Mouse (Mus musculus) myocyte (in vitro differentiated cells): ENCODE data around the gene Fam219a.

ENCODE experiments used
- CEBPB ChIP-seq: IDR thresholded peaks from 2 replicates; pipeline ENCODE4 v1.6.1; 2011; ENCODE audit warnings: mild to moderate bottlenecking, moderate library complexity; ENCODE audit not compliant: poor library complexity, insufficient read depth, severe bottlenecking
- E2F4 ChIP-seq: IDR thresholded peaks from one replicate; pipeline ENCODE4 v1.6.1; 2011; ENCODE audit warnings: mild to moderate bottlenecking, control low read depth, moderate library complexity; ENCODE audit not compliant: insufficient read depth
- MAX ChIP-seq: IDR thresholded peaks from one replicate; pipeline ENCODE4 v1.6.1; 2011; ENCODE audit warnings: low read depth, mild to moderate bottlenecking, control low read depth
- MYOD1 ChIP-seq, 3 experiments: IDR thresholded peaks; one replicate each; pipeline ENCODE4 v1.6.1; 2011; ENCODE audit warnings: control low read depth in 2 of 3, low read depth in 2 of 3, mild to moderate bottlenecking in 2 of 3, moderate library complexity in 1 of 3; ENCODE audit not compliant: insufficient read length in 2 of 3, control insufficient read depth in 1 of 3
- POLR2A ChIP-seq: IDR thresholded peaks from one replicate; pipeline ENCODE4 v1.6.1; 2011; ENCODE audit warnings: low read depth, mild to moderate bottlenecking, control low read depth, moderate library complexity; ENCODE audit not compliant: insufficient read length
- POLR2AphosphoS2 ChIP-seq: IDR thresholded peaks from one replicate; pipeline ENCODE4 v1.6.1; 2011; ENCODE audit warnings: low read depth, control low read depth; ENCODE audit not compliant: insufficient read length
- REST ChIP-seq: IDR thresholded peaks from one replicate; pipeline ENCODE4 v1.6.1; 2011; ENCODE audit warnings: mild to moderate bottlenecking, control low read depth, moderate library complexity; ENCODE audit not compliant: insufficient read depth, insufficient read length
- TCF3 ChIP-seq: IDR thresholded peaks from one replicate; pipeline ENCODE4 v1.6.1; 2011; ENCODE audit warnings: low read depth, control low read depth; ENCODE audit not compliant: insufficient read length
- USF1 ChIP-seq: IDR thresholded peaks from one replicate; pipeline ENCODE4 v1.6.1; 2011; ENCODE audit warnings: low read depth, mild to moderate bottlenecking, control low read depth, moderate library complexity

DNA sequence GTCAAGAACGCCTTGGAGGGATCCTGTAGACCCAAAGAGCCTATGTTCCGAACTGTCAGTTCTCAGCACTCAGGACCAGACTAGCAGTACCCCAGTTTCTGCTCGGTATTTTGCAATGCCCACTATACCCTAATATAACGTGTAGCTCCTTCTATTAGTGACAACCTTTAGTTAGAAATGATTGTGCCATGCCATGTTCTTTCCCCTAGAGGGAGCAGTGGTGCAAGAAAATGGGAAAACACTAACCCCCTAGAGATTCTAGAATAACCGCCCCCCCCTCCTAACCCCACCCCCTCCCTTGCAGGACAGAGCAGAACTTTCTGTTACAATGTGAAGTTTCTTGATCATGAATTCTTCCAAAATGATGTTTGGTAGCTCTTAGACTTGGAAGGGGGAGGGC, 65.0 kb downstream of the Fam219a start:
- TF ChIP-seq REST (no peak), POLR2A (no peak), POLR2AphosphoS2 (no peak), E2F4 (no peak), USF1 (no peak), MAX (no peak), MYOD1 (IDR thresholded peaks at IDR 0.05; ENCODE audit: control insufficient read depth in 1 of 3, insufficient read length in 2 of 3, low read depth in 2 of 3) (no peak), CEBPB (no peak), TCF3 (no peak)
